Mouse (Mus musculus) left cerebral cortex, adult 11 months (tissue): ENCODE data around the gene Gm11567.
"Not testable (repeated sequence)": the region's sequence is repeated elsewhere in the genome, so short reads cannot be mapped to it uniquely, and the experiment has no call there.

Source experiments
- DNase-seq: peaks from one replicate; pipeline ENCODE4 v3.0.0; 2022; ENCODE audit warnings: low spot score

The Gm11567 gene

DNA sequence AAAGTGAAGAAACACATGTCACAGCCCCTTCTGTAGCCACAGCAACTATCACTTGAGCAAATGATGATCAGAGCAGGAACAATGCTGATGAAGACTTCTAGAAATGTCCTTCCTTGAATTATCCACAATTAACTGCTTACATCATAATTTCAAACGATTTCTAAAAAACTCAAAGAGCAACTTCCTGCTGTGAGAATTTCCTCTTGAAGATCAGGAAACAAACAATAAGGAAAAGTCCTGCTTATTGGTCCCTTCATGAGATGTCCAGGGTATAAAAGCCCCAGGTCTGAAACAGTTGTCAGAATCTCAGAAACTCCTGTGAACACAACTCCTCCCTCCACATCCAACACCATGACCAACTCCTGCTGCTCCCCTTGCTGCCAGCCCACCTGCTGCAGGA is at the start of gene Gm11567:
Gm11567 (plus strand) TSS at position 301 of the 400 bp plus-strand sequence.
- DNase-seq, result not testable (repeated sequence)

DNA sequence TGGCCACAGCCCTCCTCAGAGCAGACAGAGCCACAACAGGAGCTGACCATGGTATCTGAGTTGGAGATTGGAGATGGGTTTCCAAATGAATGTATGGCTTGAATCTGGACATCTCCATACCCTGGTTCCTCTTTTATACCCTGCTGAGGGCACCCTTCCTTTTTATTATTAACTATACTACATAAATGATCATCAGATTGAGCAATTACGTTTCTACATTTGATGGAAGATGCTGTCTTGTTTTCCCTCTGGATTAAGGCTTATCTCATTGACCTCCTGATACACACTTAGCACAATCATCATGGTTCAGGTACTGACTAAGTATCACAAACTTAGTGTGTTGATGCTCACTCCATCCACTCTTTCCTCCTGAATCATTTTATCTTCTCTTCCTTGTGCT is 41.0 kb upstream of the Gm11567 start, which contains the start of gene 2300003K06Rik:
2300003K06Rik (minus strand) TSS at position 101 of the 400 bp plus-strand sequence.
- no peak for DNase-seq

DNA sequence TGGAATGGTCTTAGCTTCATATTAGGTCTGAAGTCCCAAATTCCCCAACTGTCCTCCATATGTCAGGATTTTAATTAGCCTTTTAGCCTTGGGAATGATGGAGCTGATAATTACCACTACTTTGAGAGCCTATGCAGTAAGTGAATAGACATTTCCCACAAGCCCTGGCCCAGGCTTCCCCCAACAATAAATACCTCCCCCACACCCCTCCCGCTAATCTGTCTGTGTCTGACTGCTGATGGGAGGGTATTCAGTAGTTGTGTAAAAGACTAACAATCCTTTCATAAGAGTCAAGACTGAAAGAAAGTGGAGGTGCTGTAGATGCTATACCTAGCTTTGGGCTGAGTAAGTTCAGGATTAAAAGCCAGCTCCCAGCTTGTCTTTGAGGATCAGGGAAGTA is 36.8 kb upstream of the Gm11567 start:
- DNase-seq, result no peak

DNA sequence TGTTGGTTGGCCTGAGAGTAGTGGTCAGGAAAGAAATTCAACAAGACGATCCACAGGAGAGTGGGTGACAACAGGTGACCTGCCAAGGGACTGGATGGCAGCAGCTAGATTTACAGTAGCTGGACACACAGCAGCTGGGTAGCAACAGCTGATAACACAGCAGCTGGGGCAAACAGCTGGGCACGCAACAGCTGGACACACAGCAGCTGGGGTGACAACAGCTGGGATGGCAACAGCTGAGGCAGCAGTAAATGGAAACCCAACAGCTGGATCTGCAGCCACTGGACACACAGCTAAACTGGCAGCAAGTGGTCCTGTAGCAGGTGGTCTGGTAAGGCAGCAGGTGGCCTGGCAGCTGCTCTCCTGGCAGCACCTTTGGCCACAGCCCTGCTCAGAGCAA is 32.2 kb upstream of the Gm11567 start:
- no peak for DNase-seq

DNA sequence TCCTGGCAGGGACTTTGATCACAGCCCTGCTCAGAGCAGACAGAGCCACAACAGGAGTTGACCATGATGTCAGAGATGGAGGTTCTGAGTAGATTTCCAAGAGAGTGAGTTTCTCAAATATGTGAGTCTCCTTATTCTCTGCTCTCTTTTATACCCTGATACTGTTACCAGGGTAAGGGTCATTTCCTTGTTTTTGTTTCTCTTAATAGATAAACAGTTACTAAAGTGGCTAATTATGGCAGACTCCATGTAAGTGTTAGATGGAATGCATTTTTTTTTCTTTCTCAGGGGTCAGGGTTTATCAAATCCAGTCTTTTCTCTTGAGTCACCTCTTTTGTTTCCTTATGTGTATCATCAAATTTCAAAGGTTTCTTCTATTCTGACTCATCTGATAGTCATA is 27.5 kb upstream of the Gm11567 start, which contains the start of gene Krtap4-16:
Krtap4-16 (minus strand) TSS at position 101 of the 400 bp plus-strand sequence.
- no peak for DNase-seq

DNA sequence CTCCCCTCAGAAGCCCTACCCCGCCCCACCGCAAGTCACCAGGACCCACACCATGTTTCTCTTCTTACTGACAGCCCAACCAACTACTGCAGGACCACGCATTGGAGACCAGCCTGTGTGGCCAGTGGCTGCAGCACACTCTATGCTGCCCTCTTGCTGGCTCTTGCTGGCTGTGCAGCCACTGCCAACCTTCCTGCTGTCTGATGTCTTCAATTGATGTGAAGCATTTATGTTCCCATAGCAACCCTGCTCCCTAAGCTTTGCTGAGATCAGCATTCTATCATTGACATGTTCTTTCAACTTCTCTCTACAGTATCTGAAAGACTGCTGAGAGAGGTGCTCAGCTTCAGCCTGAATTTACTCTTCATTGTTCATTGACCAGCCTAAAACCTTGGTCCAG is 24.9 kb upstream of the Gm11567 start:
- no peak for DNase-seq

DNA sequence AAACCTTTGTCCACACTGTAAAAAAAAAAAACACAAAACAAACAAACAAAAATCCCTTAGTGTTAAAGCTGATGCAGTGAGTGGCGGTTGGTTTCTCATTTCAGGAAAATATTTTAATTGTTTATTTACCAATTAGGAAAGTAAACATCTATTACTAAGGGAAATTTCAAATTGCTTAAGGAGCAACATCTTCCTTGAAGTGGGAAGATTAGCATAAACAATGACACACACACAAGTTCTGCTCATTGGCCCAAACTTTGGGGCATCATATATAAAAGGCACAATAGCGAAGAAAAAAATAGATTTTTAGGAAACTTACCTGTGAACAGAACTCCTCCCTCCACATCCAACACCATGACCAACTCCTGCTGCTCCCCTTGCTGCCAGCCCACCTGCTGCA is 21.4 kb upstream of the Gm11567 start, which contains the start of gene Gm11568:
Gm11568 (plus strand) TSS at position 301 of the 400 bp plus-strand sequence.
- DNase-seq, result no peak

DNA sequence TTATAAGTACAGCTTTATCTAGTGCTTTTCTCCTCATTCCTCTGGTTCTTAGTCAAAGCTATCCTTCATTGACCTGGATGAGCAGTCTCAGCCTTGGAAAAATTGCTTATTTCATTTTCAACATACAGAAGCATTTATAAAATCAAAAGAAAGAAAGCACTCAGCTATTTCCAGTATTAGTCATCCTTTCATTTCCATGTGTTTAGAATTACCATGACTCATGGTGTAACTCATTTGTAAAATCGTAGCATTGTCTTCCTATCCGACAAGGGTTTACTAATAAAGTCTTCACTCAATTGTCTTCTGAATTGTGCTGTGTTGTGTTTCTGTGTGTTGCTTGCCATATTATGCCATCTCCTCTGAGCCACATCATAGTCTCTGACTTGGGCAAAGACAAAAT is 20.2 kb upstream of the Gm11567 start:
- no peak for DNase-seq

DNA sequence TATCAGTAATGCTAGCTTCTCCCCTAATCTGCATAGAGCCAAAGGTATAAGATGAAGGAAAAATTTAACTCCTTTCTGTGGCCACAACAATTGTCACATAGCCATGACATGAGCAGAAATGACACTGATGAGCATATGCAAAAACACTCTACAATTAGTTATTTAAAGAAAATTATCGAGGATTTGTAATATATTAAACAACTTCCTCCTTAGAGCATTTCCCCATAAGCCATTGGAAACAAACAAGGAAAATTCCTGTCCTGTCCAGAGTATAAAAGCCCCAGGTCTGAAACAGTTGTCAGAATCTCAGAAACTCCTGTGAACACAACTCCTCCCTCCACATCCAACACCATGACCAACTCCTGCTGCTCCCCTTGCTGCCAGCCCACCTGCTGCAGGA is 14.8 kb upstream of the Gm11567 start, which contains the start of gene Gm11559:
Gm11559 (plus strand) TSS at position 301 of the 400 bp plus-strand sequence.
- not testable (repeated sequence) for DNase-seq

DNA sequence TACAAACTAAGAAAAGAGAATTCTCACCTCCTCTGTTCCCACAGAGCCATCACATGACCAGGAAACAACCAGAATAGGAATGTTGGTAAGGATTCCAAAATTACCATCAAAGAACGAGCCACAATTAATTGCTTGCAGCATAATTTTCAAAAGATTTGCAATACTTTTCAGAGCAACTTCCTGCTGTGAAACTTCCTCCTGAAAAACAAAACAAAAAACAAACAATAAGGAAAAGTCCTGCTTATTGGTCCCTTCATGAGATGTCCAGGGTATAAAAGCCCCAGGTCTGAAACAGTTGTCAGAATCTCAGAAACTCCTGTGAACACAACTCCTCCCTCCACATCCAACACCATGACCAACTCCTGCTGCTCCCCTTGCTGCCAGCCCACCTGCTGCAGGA is 5.9 kb upstream of the Gm11567 start, which contains the start of gene Krtap9-1:
Krtap9-1 (plus strand) TSS at position 301 of the 400 bp plus-strand sequence.
- not testable (repeated sequence) for DNase-seq

DNA sequence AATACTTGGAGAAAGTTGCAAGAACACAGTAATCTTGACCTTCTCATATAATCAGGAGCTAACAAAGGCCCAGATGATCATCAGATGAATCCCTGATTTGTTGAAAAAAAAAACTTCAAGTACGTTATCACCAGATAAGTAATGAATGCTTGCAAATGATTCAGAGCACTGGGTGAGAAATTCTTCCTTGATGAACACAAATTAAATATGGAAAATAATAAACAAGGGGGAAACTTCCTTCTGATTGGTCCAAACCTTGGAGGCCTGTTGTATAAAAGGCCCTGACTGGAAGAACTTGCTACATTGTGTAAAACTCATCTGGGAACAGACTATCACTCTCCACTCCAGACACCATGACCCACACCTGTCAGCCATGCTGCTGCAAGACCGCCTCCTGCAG is 28.6 kb downstream of the Gm11567 start, which contains the start of gene Krtap31-1:
Krtap31-1 (plus strand) TSS at position 301 of the 400 bp plus-strand sequence.
- no peak for DNase-seq

DNA sequence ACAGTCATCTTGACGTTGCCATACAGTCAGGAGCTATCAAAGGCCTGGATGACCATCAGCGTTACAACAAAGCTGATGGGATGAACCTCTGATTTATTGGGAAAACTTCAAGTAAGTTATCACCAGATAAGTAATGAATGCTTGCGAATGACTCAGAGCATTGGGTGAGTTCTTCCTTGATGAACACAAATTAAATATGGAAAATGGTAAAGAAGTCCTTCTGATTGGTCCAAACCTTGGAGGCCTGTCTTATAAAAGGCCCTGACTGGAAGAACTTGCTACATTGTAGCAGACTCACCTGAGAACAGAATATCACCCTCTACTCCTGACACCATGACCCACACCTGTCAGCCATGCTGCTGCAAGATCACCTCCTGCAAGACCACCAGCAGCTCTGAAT is 35.5 kb downstream of the Gm11567 start, which contains the start of gene Gm11565:
Gm11565 (plus strand) TSS at position 301 of the 400 bp plus-strand sequence.
- no peak for DNase-seq
